Comparison of ENCODE assay signal across 8 mouse cellular contexts in the genomic region with DNA sequence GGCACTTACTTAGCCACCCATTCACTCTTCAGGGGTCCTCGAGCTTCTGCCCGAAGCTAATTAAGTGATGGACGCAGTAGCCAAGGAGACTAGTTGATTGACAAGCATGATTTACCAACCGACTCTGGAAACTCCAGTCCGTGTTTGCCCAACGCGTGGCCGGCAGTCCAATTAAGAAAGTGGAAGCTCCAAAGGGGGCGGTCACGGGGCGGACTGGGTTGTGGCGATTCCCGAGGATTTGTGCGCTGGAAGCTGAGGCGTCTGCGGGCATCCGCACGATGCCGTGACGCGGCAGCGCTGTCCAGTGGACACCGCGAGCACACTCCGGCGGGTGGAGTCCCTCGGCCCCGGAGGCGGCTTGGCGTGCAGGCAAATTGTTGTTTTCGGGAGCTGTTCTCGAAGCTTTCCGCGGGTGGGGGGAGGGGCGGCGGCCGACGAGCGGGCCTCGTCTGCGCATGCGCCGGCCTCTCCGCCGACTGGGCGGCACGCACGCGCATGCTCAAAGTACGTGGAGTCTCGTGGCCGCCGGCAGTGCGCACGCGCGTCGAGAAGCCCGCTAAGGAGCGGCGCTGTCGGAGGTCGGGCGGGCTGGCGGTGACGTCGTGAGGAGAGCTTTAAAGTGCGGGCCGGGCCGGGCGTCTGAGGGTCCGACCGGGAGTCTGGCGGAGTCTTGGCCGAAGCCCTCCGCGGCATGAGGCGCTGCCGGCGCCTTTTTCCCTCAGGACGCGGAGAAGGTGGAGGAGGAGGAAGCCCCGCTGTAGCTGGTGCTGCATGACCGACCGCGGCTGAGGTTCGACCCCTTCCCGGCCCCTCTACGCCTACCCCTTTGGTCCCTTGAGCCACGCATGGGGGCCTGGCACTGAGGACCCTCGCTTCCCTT. TPM values are rescaled to one million over a fixed set of nuclear protein-coding genes. Genes with fewer than 3 reads are reported as not detected.
A peak's percentile ranks its signal among the peaks of the same experiment; 100 is the strongest.
DNase-seq lines count a peak whose midpoint lies in the region; ATAC-seq lines count a peak whose summit lies in the region.

No protein-coding gene starts in this region.

- peak overlapping the region; percentile 100 for H3K27ac ChIP-seq in hindbrain, embryonic 11.5 days (ENCODE audit: low read depth, low read length)

- H3K9me3 ChIP-seq in hindbrain, embryonic 11.5 days (ENCODE audit: control insufficient read depth, low read length): no peaks in the 10 kb centered on the region

- no peaks in the 10 kb centered on the region for H3K27me3 ChIP-seq in hindbrain, embryonic 11.5 days (ENCODE audit: control insufficient read depth, insufficient read depth, low read length)

- peak; percentile 99 for DNase-seq in Muller cell, postnatal 12 days (ENCODE audit: inconsistent ontology term)
- DNase-seq in cerebellum, adult 9-11 months: peak; percentile 99
- DNase-seq in frontal cortex, adult 2 months (ENCODE audit: extremely low spot score in 1 of 2, low spot score in 1 of 2): peak; percentile 97 to 98
- peak; percentile 98 for DNase-seq in hindbrain, embryonic 11.5 days (ENCODE audit: low spot score)
- peak; percentile 94 to 97 for DNase-seq in layer of hippocampus, postnatal 10 days (ENCODE audit: low spot score in 2 of 2)
- peak; percentile 99 for DNase-seq in lung, postnatal 10 days
- DNase-seq in ovary, postnatal 36 days (ENCODE audit: low spot score): peak; percentile 95
- DNase-seq in thymus, postnatal 25 days: peak; percentile 91

- H3K36me3 ChIP-seq in hindbrain, embryonic 11.5 days (ENCODE audit: control insufficient read depth, insufficient read depth, low read length): peaks cover 2% of the 10 kb centered on the region; the same call in 1 of the 2 replicates

- peaks cover 7% of the 10 kb centered on the region for H3K4me1 ChIP-seq in hindbrain, embryonic 11.5 days (replicated peaks; ENCODE audit: control insufficient read depth, insufficient read depth, low read length)

- peak overlapping the region; percentile 96 for H3K4me3 ChIP-seq in hindbrain, embryonic 11.5 days (ENCODE audit: low read depth, low read length)

- H3K9ac ChIP-seq in hindbrain, embryonic 11.5 days (ENCODE audit: low read depth, low read length): peak overlapping the region; percentile 90

- under 1% methylated on average over 87 of the region's 91 CpGs for WGBS in hindbrain, embryonic 11.5 days

- peak; percentile 91 for ATAC-seq in hindbrain, embryonic 11.5 days (ENCODE audit: low FRiP score)

- peak overlapping the region; percentile 99 for H3K4me2 ChIP-seq in hindbrain, embryonic 11.5 days (replicated peaks; ENCODE audit: low read depth, low read length)

RNA-seq across cellular contexts. Expression of gene Alkbh5, which starts 1.5 kb away (rescaled TPM):
- polyA plus RNA-seq in frontal cortex, adult 2 months (2012; rRNA removed): 19.0 and 19.3 TPM in 2 replicates
- polyA plus RNA-seq in hindbrain, embryonic 11.5 days (2014; fragmentation: Nextera tagmentation; extraction: Ambion mirVana): 31.1 and 33.2 TPM in 2 replicates
- 10 to 100 TPM; 39.0 to 40.1 TPM for total RNA-seq in layer of hippocampus, postnatal 10 days (2021)

Comparison
In these comparisons a context has a peak if more than half of its experiments do, and no peak if none do; other contexts are left out.
1. Peak in every context shown above with its lines: DNase-seq, ATAC-seq, H3K4me3 ChIP-seq and H3K27ac ChIP-seq.